Mouse (Mus musculus) gastrocnemius, adult 2 months (tissue): ENCODE results near the gene Ppp3r2. TPM values are rescaled to one million over a fixed set of nuclear protein-coding genes. Genes with fewer than 3 reads are reported as not detected.

Experiments used
- DNase-seq: peaks from one replicate; pipeline ENCODE4 v3.0.0; 2022
- H3K27ac ChIP-seq: fragments of 200-600 bp; 2 replicates; pipeline ENCODE4 v1.8.1; 2022; ENCODE audit warnings: mild to moderate bottlenecking
- H3K4me3 ChIP-seq: fragments of 200-600 bp; 2 replicates; pipeline ENCODE4 v1.8.1; 2022; ENCODE audit warnings: mild to moderate bottlenecking, moderate library complexity
- CTCF ChIP-seq: fragments of 200-600 bp; IDR thresholded peaks from 2 replicates; pipeline ENCODE4 v1.8.1; 2022; ENCODE audit warnings: antibody characterized with exemption, mild to moderate bottlenecking, moderate library complexity
- intact Hi-C: fragments of 180-260 bp; cut with DNase I; formaldehyde crosslinking; loops from one replicate; pipeline ENCODE4 v1.15.1; 2025
- long read RNA-seq, 2 experiments: library from polyadenylated mRNA; stranded (forward); transcript quantifications; one replicate each; pipeline ENCODE4 v2.0.0; 2021
- total RNA-seq, 2 experiments: library from RNA; stranded (reverse); gene quantifications; 2 replicates each; pipeline ENCODE4 v1.2.3; 2021

Gene Ppp3r2
- not detected for total RNA-seq
- long read RNA-seq, experiment 1: 0 reads
- long read RNA-seq, experiment 2: 0 reads

- Histone ChIP-seq H3K4me3 (no peak within 1 kb of the TSS), H3K27ac (no peak within 1 kb of the TSS)
- intact Hi-C loops: no loop called here
- no peak for TF ChIP-seq CTCF
- no peak for DNase-seq
Observed at GRCm38 (mm10) chr4:49681812-49682211, at the start of gene Ppp3r2. Gene Ppp3r2 (minus strand): TSS chr4:49682024.

GRCm38 (mm10) chr4:49729326-49729725 lies 47.5 kb upstream of the Ppp3r2 start:
- TF ChIP-seq CTCF: no peak
- no peak overlapping the region for H3K4me3 ChIP-seq
- no peak overlapping the region for H3K27ac ChIP-seq
- no peak for DNase-seq
- intact Hi-C loops: no loop called here

DNA sequence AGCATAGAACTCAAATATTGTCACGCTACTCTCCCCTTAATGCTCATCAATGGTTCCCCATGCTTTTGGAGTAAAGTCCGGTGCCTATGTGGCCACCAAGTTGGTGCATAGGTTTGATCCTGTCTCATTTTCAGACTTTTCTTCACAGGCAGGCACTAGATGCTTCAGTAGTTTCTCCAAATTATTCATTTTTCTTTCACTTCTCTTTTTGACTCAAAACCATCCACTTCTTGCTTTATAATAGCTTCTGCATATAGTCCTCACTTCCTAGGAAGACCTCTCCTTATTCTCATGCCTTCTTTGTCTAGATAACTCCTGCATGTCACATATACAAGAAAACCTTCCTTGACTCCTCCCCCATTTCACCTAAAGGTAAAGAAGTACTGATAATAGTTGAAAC lies 42.1 kb upstream of the Ppp3r2 start:
- TF ChIP-seq CTCF: no peak
- intact Hi-C loops: no loop called here
- no peak for DNase-seq
- no peak overlapping the region for H3K4me3 ChIP-seq
- no peak overlapping the region for H3K27ac ChIP-seq

GRCm38 (mm10) chr4:49691405-49692194 lies 9.8 kb upstream of the Ppp3r2 start:
- intact Hi-C loops: no loop called here
- no peak for TF ChIP-seq CTCF
- no peak for DNase-seq
- H3K4me3 ChIP-seq: no peak overlapping the region
- no peak overlapping the region for H3K27ac ChIP-seq

GRCm38 (mm10) chr4:49688594-49689288 lies 6.9 kb upstream of the Ppp3r2 start:
- H3K4me3 ChIP-seq: no peak overlapping the region
- intact Hi-C loops: loop anchor here (5.0 kb wide), 1 partner anchor 269 kb away; no protein-coding TSS in a partner anchor
- TF ChIP-seq CTCF: peak; percentile 84
- peak; percentile 22 for DNase-seq
- no peak overlapping the region for H3K27ac ChIP-seq

DNA sequence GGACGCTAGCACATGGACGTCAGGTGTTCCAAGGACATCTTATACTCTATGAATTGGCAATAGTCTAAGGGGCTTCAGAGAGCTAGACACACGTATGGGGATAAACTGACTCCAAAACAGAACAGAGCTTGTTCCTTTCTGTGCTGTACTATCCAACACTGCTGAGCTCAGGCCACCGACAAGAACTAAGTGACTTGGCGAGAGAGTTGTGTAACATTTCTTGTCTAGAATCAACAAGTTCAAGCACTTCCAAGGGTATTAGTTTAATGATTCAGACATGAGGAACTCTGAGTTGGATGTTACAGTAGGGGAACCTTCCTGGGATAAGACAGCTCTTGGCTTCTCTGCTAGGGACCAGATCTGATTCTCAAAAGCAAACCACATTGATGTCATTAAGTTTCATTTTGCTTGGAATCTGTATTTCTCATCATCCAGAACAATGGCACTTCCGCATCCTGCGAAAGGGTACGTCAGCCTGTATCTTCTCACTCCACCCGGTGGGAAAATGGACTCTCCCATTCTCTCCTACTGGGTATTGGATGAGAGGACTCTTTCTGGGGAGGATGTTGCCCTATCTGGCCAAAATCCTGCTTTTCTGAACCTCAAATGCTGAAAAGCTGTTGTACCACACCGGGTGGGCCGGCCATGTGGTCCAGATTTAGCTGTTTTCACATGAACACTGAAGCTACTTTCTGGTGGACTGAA lies 1.5 kb downstream of the Ppp3r2 start:
- Histone ChIP-seq H3K4me3 (no peak overlapping the region), H3K27ac (no peak overlapping the region)
- no peak for TF ChIP-seq CTCF
- no peak for DNase-seq
- intact Hi-C loops: no loop called here

GRCm38 (mm10) chr4:49676790-49677189 lies 5.0 kb downstream of the Ppp3r2 start:
- no peak for TF ChIP-seq CTCF
- no peak overlapping the region for H3K4me3 ChIP-seq
- intact Hi-C loops: no loop called here
- no peak overlapping the region for H3K27ac ChIP-seq
- DNase-seq: no peak

DNA sequence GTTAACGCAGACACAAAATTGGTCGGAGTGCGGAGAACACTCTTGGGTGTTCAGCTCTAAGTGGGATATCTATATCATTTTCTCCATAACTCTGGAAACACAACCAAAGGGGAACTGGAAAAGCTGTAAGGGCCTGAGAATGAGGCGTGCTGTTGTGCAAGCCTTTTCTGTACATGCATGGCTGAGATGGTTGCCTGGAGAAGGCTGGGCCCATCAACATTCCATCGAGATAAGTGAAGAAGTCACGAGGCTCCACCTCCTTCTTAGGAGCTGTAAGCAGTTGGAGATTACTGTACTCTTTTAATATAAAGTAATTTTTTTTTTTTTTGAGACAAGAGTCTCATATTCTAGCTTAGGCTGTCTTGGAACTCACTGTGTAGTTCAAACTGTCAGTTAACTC lies 5.8 kb downstream of the Ppp3r2 start:
- intact Hi-C loops: no loop called here
- H3K27ac ChIP-seq: no peak overlapping the region
- DNase-seq: no peak
- H3K4me3 ChIP-seq: no peak overlapping the region
- TF ChIP-seq CTCF: no peak

DNA sequence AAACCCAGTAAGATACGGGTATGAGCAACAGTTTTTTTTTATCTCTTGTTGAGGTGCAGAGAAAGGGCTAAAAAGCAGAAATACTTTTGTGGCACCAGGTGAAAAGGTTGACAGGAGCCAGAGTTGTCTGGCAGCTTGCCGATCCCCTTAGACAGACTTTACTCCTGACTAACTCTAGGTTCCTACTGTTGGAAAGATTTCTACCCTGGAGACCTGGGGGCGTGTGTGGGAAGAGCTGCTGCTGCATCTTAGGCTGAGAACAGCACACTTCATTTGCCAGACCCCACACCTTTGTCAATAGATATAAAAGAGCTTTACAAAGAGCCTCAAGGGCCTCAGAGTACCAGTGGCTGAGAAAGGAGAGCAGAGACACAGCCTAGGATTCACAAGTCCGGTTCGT lies 17.0 kb downstream of the Ppp3r2 start:
- Histone ChIP-seq H3K4me3 (no peak overlapping the region), H3K27ac (no peak overlapping the region)
- TF ChIP-seq CTCF: no peak
- intact Hi-C loops: no loop called here
- DNase-seq: no peak

GRCm38 (mm10) chr4:49662231-49662630 lies 19.6 kb downstream of the Ppp3r2 start:
- TF ChIP-seq CTCF: no peak
- no peak overlapping the region for H3K27ac ChIP-seq
- intact Hi-C loops: no loop called here
- no peak overlapping the region for H3K4me3 ChIP-seq
- DNase-seq: no peak

- no peak for TF ChIP-seq CTCF
- no peak for DNase-seq
- intact Hi-C loops: no loop called here
- H3K27ac ChIP-seq: no peak overlapping the region
- no peak overlapping the region for H3K4me3 ChIP-seq
Observed at GRCm38 (mm10) chr4:49661664-49662063, 20.2 kb downstream of the Ppp3r2 start.

GRCm38 (mm10) chr4:49659421-49659820 lies 22.4 kb downstream of the Ppp3r2 start:
- DNase-seq: peak; percentile 28
- H3K4me3 ChIP-seq: no peak overlapping the region
- TF ChIP-seq CTCF: no peak
- peak overlapping the region; percentile 61 for H3K27ac ChIP-seq
- intact Hi-C loops: no loop called here

DNA sequence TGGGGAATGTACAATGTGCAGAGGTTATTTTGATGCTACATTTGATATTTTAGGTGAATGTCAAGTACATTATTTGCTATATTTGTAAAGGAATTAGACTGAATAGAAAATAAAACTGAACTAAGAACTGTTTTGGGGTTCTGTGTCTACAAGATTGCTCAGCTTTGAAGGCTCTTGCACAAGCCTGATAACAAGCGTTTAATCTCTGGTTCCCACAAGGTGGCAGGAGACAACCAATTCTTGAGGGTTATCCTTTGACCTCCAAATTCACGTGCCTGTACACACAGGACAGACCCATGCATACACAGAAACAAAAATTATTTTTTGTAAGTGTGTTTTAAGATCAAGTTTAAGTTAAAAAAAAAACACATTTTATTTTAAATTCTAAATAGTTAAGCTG lies 41.9 kb downstream of the Ppp3r2 start:
- DNase-seq: no peak
- intact Hi-C loops: no loop called here
- H3K27ac ChIP-seq: no peak overlapping the region
- TF ChIP-seq CTCF: no peak
- no peak overlapping the region for H3K4me3 ChIP-seq
